Mouse (Mus musculus) erythroblast, embryonic 14.5 days (primary cell): ENCODE data around the gene Rngtt.

Experiments
- GATA1 ChIP-seq: IDR thresholded peaks from 2 replicates; pipeline ENCODE4 v1.6.1; 2012; ENCODE audit warnings: low read length, inconsistent platforms, mixed read lengths
- TAL1 ChIP-seq: IDR thresholded peaks from 3 replicates; pipeline ENCODE4 v1.6.1; 2012; ENCODE audit warnings: low read length, inconsistent platforms, mixed read lengths

DNA sequence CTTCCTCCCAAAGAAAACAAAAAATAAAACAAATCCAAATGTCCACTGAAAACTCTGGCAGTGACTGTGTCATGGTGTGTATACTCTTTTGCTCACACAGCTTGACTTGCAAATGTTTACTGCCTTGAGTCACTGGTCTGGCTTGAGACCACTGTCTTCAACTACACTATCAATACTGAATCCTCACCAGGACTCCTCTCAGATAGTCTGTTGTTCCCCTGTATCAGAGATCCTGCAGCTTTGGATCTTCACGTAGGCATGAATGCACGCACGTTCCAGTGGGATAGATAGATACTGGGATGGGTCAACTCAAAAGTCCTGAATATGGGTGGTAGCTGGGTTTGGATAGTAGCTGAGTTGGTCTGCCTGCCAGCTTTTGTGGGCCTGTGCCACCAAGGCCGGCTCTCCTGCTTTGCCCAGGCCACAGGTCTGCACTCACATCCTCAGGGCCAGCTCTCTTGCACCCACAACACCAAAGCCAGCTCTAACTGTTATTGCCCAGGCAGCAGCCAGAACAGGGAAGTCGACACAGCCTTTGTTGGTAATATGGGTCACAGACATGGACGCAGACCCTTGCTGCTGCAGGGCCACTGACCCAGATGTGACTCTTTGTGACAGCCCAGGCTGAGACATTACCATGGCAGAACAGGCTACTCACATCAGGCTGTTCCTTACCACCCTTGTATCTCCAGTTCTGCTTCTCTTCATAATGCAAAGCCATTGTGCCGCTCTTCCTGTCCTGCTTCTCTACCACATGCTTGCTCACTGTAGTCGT lies 168.1 kb downstream of the Rngtt start:
- TF ChIP-seq TAL1 (no peak), GATA1 (no peak)
